Mouse (Mus musculus): ENCODE measurements at regions not wholly inside any gene's neighbourhood (a gene's known extent, or its start where the extent isn't known, plus 50 kb on each side); places are given as distances from the start of the nearest gene placed in this dataset.

DNA sequence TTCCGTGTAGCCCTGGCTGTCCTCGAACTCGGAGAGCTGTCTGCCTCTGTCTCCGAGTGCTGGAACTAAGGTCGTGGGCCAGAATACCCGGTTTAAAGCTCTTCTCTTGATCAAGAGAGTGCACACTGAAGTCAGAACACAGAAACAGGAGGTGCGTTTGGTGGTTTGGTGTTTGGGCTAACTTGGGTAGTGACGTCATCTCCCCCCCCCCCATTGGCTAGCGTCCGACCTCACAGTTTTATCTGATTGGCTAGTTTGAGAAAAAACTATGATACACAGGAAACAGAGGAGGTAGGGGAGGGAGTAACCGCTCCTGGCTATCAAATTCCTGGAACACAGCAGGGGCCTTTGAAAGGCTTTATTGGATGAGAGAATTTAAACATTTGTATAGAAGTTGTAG, 60.2 kb upstream of the Pim1 start:
- TF ChIP-seq FLI1 (IDR thresholded peaks at IDR 0.05; ENCODE audit: low read length) (no peak), GATA1 (IDR thresholded peaks at IDR 0.05; ENCODE audit: borderline replicate concordance, low read length) (no peak)

All from megakaryocyte, embryonic 14.5 days (primary cell).